Mouse (Mus musculus): ENCODE measurements around the gene Caskin1.

The Caskin1 gene

GRCm38 (mm10) chr17:24494627-24495335, 6.4 kb downstream of the Caskin1 start:
- DNase-seq (ENCODE audit: low read depth, low spot score): no peak

- DNase-seq (ENCODE audit: low read depth, low spot score): peak; percentile 76
Observed at GRCm38 (mm10) chr17:24495443-24495842, 7.0 kb downstream of the Caskin1 start.

GRCm38 (mm10) chr17:24496026-24496425, 7.6 kb downstream of the Caskin1 start:
- no peak for DNase-seq (ENCODE audit: low read depth, low spot score)

DNA sequence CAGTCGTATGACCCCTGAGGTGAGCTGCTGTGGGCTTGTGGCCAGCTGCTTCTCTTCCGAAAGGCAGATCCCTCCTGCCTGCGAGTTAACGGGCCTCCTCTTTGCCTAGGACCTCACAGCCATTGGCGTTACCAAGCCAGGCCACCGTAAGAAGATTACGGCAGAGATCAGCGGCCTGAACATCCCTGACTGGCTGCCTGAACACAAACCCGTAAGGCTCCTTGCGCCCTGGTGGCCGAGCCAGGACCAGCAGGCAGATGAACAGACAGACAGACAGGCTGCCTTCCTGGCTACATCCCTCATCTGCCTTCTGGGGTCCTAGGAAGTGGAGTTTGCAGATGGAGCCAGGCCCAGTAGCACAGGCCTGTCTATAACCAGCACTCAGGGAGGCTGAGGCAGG, 13.8 kb downstream of the Caskin1 start:
- no peak for DNase-seq (ENCODE audit: low read depth, low spot score)

DNA sequence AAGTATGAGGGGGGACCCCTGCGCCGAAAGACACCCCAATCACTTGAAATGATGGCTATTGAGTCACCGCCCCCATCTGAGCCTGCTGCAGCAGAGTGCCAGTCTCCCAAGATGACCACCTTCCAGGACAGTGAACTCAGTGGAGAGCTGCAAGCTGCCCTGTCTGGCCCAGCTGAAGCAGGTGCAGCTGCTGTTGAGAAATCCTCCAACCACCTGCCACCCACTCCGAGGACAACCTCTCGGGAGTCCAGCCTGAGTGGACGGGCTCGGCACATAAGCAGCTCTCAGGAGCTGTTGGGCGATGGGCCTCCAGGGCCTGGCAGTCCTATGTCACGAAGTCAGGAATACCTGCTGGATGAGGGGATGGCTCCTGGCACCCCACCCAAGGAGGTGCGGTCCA, 15.7 kb downstream of the Caskin1 start:
- DNase-seq (ENCODE audit: low read depth, low spot score): no peak

DNA sequence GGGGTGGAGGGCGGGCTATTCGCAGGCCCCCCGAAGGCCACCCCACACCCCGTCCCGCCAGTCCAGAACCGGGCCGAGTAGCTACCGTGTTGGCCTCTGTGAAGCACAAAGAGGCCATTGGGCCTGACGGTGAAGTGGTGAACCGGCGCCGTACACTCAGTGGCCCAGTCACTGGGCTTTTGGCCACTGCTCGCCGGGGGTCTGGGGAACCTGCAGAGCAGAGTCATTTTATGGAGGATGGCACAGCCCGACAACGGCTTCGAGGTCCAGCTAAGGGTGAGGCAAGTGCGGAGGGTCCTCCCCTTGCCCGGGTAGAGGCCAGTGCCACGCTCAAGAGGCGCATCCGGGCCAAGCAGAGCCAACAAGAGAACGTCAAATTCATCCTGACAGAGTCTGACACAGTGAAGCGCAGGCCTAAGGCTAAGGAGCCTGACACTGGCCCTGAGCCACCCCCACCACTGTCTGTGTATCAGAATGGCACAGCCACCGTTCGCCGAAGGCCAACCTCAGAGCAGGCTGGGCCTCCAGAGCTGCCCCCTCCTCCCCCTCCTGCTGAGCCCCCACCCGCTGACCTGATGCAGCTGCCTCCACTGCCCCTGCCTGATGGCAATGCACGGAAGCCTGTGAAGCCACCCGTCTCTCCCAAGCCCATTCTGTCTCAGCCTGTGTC, 17.0 kb downstream of the Caskin1 start:
- no peak for DNase-seq (ENCODE audit: low read depth, low spot score)

DNA sequence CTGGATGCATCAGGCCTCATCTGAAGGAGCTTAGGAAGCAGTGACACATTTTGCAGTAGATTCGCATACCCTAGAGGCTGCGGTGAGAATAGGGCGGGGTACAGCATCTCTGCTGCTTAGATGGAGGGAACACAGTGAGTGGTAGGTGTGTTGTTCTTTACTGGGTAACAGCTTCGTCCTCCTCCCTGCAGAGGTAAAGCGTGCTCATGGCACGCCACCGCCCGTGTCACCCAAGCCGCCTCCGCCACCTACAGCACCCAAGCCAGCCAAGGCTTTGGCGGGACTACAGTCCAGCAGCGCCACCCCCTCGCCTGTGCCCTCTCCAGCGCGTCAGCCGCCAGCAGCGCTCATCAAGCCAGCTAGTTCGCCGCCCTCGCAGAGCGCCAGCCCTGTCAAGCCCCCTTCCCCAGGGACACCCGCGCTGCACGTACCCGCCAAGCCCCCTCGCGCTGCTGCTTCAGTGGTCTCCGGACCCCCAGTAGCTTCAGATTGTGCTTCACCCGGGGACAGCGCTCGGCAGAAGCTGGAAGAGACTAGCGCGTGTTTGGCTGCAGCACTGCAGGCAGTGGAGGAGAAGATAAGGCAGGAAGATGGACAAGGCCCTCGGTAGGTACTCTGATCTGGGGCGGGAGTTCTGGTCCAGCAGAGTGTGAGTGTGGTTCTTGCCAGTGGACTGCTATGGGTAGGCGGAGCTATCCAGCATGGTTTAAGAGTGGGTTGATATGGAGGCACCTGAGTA, 18.1 kb downstream of the Caskin1 start:
- DNase-seq (ENCODE audit: low read depth, low spot score): peak; percentile 74

DNA sequence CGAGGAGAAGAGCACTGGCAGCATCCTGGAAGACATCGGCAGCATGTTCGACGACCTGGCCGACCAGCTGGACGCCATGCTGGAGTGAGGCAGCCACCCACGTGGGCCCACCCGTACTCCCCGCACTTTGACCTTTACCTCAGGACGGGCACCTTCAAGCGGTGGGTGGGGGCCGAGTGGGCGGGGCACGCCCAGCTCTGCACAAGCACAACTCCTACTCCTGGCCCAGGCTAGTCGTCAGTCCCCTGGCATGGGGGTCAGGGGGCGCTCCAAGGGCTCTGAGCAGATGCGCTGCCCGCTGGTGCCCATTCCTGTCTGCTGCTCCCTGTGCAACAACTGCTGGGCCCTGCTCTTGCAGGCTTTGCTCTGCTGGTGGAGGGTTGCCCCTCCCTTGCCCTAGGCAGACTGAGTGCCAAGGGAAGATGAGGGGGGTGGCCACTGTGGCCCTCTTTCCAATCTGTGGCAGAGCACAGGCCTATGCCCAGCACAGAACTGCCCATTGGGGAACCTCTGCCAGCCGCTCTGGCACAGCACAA, 18.8 kb downstream of the Caskin1 start:
- DNase-seq (ENCODE audit: low read depth, low spot score): no peak

DNA sequence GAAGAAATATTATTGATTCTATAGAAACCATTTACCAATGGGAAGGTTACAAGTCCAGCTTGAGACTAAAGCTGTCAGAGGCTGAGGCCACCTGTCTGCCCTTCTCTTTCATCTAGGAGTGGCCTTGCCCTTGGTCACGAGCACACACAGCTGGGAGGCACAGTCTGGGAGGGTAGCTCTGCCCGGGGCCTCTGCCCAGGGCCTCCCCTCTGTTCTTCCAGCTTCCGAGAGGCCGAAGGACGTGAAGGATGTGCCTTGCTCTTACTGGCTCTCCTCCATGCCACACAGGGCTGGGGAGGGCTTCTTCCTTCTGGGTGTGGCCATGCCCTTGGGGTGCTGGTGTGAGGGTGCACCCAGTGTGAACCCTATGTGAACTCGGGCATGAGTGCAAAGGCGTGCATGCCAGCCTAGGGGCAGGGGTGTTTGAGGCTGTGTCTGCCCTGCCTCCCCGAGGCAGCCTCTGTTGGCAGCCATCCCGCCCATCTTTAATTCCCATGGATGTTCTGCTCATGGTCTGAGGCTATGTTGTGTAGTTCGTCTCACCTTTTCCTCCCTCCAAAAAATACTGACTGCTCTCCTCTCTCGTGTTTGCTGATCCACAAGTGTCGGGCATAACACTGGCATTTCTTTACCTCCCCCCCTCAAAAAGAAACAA, 19.5 kb downstream of the Caskin1 start:
- no peak for DNase-seq (ENCODE audit: low read depth, low spot score)

DNA sequence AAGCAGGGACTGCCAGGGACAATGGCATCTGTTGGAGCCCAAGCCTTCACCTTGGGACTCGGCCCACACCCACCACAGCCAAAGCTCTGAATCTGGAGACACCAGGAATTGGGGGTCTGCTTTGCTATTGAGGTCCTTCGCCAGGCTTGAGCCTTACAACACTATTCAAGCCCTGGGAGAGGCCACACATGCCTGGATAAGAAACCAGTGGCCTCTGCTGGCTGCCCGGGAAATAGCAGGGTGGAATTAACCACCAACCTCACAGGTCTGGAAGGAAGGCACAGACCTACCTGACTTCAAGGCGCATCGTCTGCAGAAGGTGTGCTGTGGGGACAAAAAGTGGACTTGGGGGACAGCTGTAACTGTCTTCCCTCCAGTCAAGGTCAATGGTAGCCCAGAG, 25.2 kb downstream of the Caskin1 start:
- DNase-seq (ENCODE audit: low read depth, low spot score): no peak

DNA sequence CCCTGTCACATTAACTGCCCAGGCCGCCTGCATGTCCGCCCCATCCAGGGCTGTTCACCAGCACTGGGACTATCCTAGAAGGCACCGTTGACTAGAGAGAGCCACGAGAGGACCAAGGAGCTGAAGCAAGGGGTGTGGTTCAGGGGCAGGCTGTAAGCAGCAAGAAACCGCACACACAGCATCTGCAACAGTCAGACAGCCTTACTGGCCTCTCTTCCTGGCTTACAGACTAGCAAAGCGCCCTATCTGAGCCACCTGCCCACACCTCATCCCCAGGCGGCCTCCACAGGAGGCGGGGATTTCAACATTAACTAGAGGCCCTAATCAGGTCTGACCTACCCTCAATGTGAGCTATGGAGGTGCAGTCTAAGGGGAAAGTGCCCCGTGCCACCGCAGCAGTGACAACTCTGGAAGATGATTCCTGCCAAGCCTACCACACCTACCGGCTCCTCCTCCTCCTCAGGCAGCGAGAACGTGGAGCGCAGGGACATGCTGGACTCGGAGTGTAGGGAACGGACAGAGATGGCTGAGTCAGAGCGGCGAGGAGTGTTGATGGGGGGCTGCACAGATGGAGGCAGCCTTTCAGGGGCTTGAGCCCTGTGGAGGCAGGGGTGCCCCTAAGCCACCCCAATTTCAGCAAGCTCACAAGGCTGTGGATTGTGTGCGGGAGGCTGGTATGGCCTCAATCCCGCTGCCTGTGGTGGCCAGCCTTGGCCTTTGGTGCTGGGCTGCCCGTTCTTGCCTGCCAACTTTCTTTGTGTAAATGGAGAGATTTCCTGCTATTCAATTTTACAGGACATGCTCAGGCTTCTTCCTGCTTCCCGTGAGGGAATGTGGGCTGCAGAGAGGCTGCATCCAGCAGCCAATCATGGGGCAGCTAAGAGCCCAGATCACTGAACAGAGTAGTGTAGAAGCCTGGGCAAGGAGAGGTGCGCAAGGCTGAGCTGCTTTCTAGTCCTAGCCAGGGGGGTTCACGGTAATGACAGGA, 26.2 kb downstream of the Caskin1 start:
- DNase-seq (ENCODE audit: low read depth, low spot score): no peak

- no peak for DNase-seq (ENCODE audit: low read depth, low spot score)
Observed at GRCm38 (mm10) chr17:24520450-24520849, 32.0 kb downstream of the Caskin1 start.

GRCm38 (mm10) chr17:24524734-24525133, 36.3 kb downstream of the Caskin1 start:
- DNase-seq (ENCODE audit: low read depth, low spot score): no peak

GRCm38 (mm10) chr17:24527315-24527714, 38.9 kb downstream of the Caskin1 start:
- no peak for DNase-seq (ENCODE audit: low read depth, low spot score)

- DNase-seq (ENCODE audit: low read depth, low spot score): peak; percentile 100
Observed at GRCm38 (mm10) chr17:24527723-24528559, 39.5 kb downstream of the Caskin1 start, which contains the start of gene Traf7. TSS of gene Traf7 (minus strand) at chr17:24527938.

- DNase-seq (ENCODE audit: low read depth, low spot score): no peak
Observed at GRCm38 (mm10) chr17:24528560-24528918, 40.1 kb downstream of the Caskin1 start.

DNA sequence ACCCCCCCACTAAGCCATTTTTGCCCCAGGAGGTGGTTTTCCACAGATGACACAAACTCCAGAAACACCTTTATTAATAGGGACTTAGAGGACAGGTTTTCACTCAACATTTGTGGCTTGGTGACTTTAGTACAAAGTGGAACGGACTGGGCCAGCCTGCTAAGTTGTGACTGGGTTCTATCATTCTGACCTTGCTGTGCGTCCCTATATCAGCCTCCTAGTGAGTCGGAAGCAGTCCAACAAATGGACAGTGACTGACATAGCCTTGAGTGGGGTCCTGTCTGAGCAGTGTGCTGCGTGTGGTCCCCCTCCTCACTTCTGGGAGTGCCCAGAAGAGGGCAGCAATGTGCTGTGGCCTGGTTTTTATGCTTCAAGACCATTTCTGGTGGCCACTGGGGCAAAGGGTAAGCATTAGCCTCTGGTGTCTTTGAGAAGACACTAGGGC, 40.6 kb downstream of the Caskin1 start:
- no peak for DNase-seq (ENCODE audit: low read depth, low spot score)

DNA sequence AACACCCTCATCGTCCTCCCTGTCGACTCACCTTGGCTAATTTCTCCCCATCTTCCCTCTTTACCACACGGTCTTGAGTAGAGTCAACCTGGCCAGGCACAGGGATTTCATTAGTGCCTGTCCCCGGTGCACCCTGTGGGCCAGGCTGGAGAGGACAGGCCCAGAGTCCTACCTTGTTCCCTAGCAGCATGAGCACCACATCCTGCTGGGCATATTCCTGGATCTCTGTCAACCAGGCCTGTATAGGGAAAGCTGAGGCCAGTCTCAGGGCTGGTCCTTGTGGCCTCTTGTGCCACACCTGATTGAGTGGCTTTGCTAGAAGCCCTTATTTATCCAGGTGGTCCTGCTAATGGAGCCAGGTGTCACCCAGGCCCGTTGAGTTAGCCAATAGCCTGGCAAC, 41.5 kb downstream of the Caskin1 start:
- DNase-seq (ENCODE audit: low read depth, low spot score): no peak

DNA sequence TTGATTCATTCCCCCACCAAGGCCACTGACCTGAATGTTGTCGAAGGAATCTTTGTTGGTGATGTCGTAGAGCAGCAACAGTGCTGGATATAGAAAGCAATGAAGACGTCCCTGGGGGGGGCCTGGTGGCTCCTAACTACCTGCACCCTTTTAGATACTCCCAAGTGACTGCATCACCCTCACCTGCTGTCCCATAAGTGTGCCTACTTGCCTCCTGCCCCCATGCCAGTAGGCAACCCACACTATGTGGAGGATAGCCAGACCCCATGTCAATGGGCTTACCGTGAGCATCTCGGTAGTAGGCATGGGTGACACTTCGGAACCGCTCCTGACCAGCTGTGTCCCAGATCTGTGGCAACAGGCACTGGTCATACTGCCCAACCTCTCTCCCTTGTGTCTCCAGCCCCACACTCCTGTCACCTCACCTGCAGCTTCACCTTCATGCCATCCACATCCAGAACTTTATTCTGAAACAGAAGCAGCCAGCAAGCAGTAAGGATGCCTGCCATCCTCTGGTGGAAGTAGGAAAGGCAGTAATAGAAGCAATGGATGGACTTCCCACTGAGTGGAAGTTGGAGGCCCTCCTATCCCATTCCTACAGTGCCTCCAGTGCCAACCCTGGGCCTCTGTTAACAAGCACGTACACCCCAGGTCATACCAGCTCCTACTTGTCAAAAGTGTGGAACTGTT, 42.1 kb downstream of the Caskin1 start:
- no peak for DNase-seq (ENCODE audit: low read depth, low spot score)
